Mouse (Mus musculus): ENCODE data around the gene Dazl.

DNA sequence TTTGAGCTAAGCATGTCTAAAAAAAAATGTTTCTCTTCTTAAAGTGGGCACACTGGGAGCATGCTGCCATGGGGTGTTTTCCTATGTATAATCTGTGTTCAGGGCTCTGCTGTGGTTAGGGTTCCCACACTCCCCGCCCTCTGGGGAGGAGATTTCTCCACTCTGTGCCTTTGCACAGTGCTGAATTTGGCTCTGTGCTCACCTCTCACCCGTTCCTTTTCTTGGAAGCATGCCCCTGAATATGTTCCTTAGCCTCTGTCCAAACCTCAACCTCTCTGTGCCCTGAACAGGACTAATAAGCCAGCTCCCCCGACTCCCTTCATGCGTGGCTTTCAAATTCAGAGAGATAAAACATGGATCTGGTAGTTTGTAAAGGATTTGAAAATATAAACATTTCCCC is 63.9 kb downstream of the Dazl start:
- TF ChIP-seq CTCF (IDR thresholded peaks at IDR 0.05; ENCODE audit: borderline replicate concordance, control insufficient read depth, extremely low read depth, insufficient read depth, low read length, poor library complexity): no peak
- TF ChIP-seq POLR2A (IDR thresholded peaks at IDR 0.05; ENCODE audit: control insufficient read depth, extremely low read depth, insufficient read depth, low read length, poor library complexity): no peak

Measured in thymus, adult 2 months (tissue).